Mouse (Mus musculus) cerebellum, adult 2 months (tissue): ENCODE results near the gene Slc39a8. TPM values are rescaled to one million over a fixed set of nuclear protein-coding genes. Genes with fewer than 3 reads are reported as not detected.

Experiments
- DNase-seq, 2 experiments: peaks; one replicate each; pipeline ENCODE4 v3.0.0; 2021
- H3K27ac ChIP-seq: fragments of 200-500 bp; 2 replicates; pipeline ENCODE4 v1.5.1; 2012; ENCODE audit warnings: low read length, control low read depth, inconsistent platforms; ENCODE audit not compliant: insufficient read depth
- H3K27me3 ChIP-seq: fragments of 200-500 bp; 2 replicates; pipeline ENCODE4 v1.6.1; 2012; ENCODE audit warnings: inconsistent platforms, mild to moderate bottlenecking, low read length, moderate library complexity; ENCODE audit not compliant: control insufficient read depth, insufficient read depth
- H3K4me1 ChIP-seq: fragments of 200-500 bp; 2 replicates; pipeline ENCODE4 v1.6.1; 2011; ENCODE audit warnings: low read length; ENCODE audit not compliant: control insufficient read depth, insufficient read depth
- H3K4me3 ChIP-seq: fragments of 200-500 bp; replicated peaks from 2 replicates; pipeline ENCODE3; 2011; ENCODE audit warnings: mild to moderate bottlenecking, low read depth, low read length, control low read depth; ENCODE audit not compliant: insufficient read depth
- CTCF ChIP-seq: fragments of 200-500 bp; IDR thresholded peaks from 2 replicates; pipeline ENCODE4 v1.5.1; 2011; ENCODE audit warnings: low read depth, mild to moderate bottlenecking, control low read depth, low read length, moderate library complexity, borderline replicate concordance; ENCODE audit not compliant: insufficient read depth
- POLR2A ChIP-seq: fragments of 200-500 bp; IDR thresholded peaks from 2 replicates; pipeline ENCODE4 v1.6.1; 2011; ENCODE audit warnings: low read length, control low read depth, borderline replicate concordance; ENCODE audit not compliant: insufficient read depth
- WGBS: fragments of 180-500 bp; shearing (Covaris S2); methylation state at CpG from one replicate; pipeline ENCODE4 v1.1.7; 2018; 5-methylcytosine and 5-hydroxymethylcytosine counted together
- polyA plus RNA-seq: library from polyadenylated mRNA; depleted of rRNA; stranded (reverse); fragments of >200 nt; gene quantifications from 2 replicates; pipeline ENCODE4 v1.2.3, GENCODE M21; 2012

Gene Slc39a8
- polyA plus RNA-seq, 1 experiment: 3.2 TPM

GRCm38 (mm10) chr3:135841716-135842511, 16.8 kb downstream of the Slc39a8 start:
- Histone ChIP-seq H3K27ac (no peak overlapping the region), H3K4me3 (no peak overlapping the region), H3K27me3 (no peaks in the 10 kb centered on the region), H3K4me1 (no peaks in the 10 kb centered on the region)
- DNase-seq: no peak
- WGBS: 64% methylated on average over 7 of the region's 7 CpGs
- TF ChIP-seq CTCF (no peak), POLR2A (no peak)

GRCm38 (mm10) chr3:135843181-135843580, 18.1 kb downstream of the Slc39a8 start:
- H3K4me3 ChIP-seq: no peak overlapping the region
- no peak for DNase-seq
- WGBS: 73% methylated on average over 5 of the region's 5 CpGs
- TF ChIP-seq CTCF: no peak
- no peak for TF ChIP-seq POLR2A
- no peaks in the 10 kb centered on the region for H3K27me3 ChIP-seq
- no peaks in the 10 kb centered on the region for H3K4me1 ChIP-seq
- no peak overlapping the region for H3K27ac ChIP-seq

DNA sequence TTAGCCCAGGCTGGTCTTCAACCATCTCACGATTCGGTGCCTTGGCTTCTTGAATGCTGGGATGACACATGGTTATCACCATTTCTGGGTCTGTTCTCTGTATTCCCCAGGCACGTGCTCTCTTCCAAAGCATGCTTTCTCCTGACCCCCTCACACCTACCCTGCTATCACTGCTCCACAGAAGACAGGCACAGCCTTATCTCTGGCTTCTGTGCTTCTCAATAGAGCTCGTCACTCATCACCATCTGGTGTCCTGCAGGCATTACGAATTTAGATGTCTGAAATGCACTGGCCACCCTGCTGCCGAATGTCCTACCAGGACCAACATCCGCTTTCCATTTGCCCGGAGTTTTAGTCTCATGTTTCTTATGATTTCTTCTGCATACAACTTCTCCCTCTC, 18.6 kb downstream of the Slc39a8 start:
- WGBS: 75% methylated on average over 8 of the region's 8 CpGs
- Histone ChIP-seq H3K4me3 (no peak overlapping the region), H3K27ac (no peak overlapping the region), H3K27me3 (no peaks in the 10 kb centered on the region), H3K4me1 (no peaks in the 10 kb centered on the region)
- no peak for TF ChIP-seq POLR2A
- TF ChIP-seq CTCF: no peak
- DNase-seq: no peak

- WGBS: 78% methylated on average over 1 of the region's 1 CpGs
- no peak for DNase-seq
- no peak for TF ChIP-seq POLR2A
- TF ChIP-seq CTCF: no peak
- Histone ChIP-seq H3K4me3 (no peak overlapping the region), H3K27me3 (no peaks in the 10 kb centered on the region), H3K27ac (no peak overlapping the region), H3K4me1 (no peaks in the 10 kb centered on the region)
Measured at GRCm38 (mm10) chr3:135844835-135845234, 19.8 kb downstream of the Slc39a8 start.

DNA sequence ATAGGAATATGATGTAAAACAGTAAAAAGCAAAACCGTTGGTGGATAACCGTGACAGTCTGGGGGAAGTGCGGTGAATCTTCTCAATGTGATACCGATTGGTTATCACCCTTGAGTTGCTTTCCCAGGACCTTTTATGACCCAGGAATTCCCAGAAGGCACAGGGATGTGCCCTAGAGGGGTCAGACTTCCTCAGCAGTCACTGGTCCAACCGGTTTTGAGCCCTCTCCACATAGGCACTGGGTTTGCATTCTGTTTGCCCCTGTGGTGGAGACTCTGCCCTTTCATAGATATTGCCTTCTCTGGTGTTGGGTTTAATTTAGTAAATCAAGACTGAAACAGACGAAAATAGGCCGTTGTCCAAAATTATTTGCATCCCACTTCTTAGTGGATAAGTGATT, 20.8 kb downstream of the Slc39a8 start:
- no peak for DNase-seq
- no peak overlapping the region for H3K4me3 ChIP-seq
- WGBS: 64% methylated on average over 7 of the region's 7 CpGs
- no peaks in the 10 kb centered on the region for H3K4me1 ChIP-seq
- no peak overlapping the region for H3K27ac ChIP-seq
- TF ChIP-seq POLR2A (no peak), CTCF (no peak)
- H3K27me3 ChIP-seq: no peaks in the 10 kb centered on the region

GRCm38 (mm10) chr3:135851607-135852006, 26.5 kb downstream of the Slc39a8 start:
- Histone ChIP-seq H3K4me1 (no peaks in the 10 kb centered on the region), H3K27me3 (no peaks in the 10 kb centered on the region), H3K4me3 (no peak overlapping the region), H3K27ac (no peak overlapping the region)
- no peak for DNase-seq
- WGBS: 89% methylated on average over 2 of the region's 2 CpGs
- TF ChIP-seq CTCF (no peak), POLR2A (no peak)

DNA sequence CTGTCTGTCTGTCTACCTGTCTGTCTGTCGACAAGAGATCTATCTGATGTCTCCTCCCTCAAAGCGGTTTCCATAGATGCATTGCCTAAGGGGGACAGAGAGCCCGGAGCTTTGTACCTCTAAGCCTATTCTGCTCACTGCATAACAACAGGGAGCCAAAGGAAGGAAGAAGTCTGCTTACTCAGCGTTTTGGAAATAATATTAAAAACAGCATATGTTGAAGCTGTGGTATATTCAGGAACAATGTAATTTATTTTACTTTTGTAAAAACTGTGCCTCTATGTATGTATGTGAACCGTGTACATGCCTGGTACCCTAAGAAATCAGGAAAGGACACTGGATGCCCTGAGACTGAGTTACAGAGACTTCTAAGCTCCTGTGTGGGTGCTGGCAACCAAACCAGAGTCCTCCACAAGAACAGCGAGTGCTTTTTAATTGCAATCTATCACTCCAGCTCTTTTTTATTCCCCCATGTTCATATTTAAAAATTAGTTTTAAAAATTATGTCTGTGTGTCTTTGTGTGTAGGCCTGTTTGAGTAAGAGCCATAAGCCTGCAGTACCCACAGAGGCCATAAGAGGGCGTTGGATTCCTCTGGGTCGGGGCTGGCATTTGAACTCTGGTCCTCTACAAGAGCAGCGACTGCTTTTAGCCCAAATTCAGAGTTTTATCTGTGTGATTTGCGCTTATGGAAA, 28.7 kb downstream of the Slc39a8 start:
- no peak for DNase-seq
- no peaks in the 10 kb centered on the region for H3K4me1 ChIP-seq
- H3K27me3 ChIP-seq: no peaks in the 10 kb centered on the region
- no peak overlapping the region for H3K4me3 ChIP-seq
- TF ChIP-seq POLR2A (no peak), CTCF (0 out of 2 replicates have a peak, but pooled peaks have one; percentile 2)
- H3K27ac ChIP-seq: no peak overlapping the region
- 83% methylated on average over 10 of the region's 10 CpGs for WGBS
